Mouse (Mus musculus): ENCODE measurements around the gene Nfkbia.

Nfkbia gene

DNA sequence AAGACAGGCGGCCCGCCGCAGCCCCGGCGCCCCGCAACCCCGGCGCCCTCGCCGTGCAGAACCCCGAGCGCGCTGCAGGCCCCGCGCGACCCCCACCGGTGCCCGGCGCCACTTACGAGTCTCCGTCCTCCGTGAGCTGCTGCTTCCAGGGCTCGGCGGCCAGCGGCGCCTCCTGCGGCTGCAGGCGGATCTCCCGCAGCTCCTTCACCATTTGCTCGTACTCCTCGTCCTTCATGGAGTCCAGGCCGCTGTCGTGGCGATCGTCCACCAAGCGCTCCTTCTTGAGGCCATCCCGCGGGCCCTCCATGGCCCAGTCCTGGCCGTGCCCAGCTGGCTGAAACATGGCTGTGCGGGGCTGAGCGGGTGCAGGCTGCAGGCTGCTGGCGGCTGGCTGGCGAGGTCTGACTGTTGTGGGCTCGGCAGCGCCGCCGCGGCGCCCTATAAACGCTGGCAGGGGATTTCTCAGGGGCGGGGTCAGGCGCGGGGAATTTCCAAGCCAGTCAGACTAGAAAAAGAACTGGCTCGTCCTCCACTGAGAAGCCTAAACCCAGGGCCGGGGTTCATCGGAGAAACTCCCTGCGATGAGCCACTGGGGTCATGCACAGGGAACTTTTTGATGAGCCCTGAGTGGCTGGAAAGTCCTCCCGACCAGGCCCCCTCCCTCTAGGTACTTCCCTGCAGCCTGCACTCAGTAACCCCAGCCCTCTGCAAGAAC, at the start of gene Nfkbia:
Gene Nfkbia, minus strand, starts transcription at position 464 of the 715 bp plus-strand sequence.
- peak; percentile 90 to 91 for DNase-seq

DNA sequence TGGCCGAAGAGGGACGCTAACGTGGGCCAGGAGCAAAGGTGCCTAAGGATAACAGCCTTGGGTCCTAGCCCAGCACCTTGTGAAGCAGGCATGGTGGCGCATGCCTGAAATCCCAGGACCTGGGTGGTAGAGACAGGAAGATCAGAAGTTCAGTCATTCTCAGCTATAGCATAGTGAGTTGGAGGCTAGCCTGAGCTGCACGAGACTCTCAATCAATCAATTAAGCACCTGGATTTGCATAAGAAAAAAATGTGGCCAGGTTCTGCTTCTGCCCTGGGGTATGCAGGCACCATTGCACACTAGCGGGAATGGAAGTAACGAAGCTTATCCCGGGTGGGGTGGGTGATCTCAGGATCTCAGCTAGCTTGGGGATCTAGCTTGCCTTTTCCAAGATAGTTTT, 46.7 kb upstream of the Nfkbia start:
- DNase-seq = no peak

DNA sequence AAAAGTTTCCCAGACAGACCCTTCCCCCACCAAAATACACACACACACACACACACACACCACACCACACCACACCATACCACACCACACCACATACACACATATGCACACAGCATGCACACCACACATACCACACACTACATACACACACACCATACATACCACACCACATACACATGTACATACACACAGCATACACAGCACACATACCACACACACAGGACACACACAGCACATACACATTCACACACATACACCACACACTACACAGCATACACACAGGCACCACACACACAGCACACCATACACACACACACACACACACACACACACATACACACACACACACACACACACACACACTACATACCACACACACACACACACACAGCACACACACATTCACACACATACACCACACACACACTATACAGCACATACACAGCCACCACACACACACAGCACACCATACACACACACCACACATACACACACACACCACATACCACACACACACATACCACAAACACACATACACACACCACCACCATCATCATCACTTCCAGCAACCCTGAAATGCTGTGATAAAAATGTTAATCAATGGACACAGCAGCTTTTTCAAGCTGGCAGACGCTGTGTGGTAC, 46.0 kb upstream of the Nfkbia start:
- DNase-seq = no peak

DNA sequence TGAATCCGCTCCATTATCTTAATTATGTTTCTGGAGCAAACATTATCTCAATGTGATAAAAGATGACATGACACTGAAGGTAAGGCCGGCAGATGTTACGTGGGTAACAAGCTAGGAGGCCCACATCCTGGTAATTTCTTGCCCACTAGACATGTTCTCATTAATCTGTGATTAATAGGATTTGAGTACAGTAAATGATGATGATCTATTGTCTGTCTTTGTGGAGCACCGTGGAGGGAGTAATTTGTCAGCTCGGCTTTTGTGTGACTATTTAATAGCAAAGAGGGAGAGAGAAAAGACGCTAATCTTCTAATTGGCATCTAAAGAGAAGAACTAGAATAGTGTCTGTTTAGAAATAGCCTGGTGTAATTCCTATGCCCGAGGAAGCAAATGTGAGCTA, 45.3 kb upstream of the Nfkbia start:
- no peak for DNase-seq

DNA sequence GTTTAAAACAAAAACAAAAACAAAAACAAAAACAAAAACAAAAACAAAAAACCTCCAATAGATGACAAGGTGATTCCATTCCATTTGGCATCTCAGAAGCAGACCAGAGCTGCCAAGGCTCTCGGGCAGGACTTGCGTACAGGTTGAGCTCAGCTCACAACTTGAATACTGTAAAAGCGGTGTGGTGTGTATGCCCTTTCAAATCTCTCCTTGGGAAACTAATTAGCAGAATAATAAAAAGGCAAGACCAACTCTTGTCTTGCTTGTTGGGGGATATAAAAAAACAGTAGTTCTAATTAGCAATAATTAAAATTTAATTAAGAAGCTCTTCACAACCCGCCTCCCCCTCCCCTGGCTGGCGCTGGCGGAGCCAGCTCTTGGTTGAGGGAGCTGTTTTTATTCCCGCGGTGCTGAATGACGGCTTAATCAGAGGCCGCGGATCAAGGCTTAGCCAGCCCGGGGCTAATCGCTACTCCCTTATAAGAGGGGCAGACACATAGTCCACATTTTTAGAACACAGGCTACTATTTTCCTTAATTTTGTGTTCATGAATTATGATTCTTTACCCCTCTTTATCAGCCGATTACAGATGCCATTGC, 44.2 kb upstream of the Nfkbia start:
- peak; percentile 41 to 47 for DNase-seq

DNA sequence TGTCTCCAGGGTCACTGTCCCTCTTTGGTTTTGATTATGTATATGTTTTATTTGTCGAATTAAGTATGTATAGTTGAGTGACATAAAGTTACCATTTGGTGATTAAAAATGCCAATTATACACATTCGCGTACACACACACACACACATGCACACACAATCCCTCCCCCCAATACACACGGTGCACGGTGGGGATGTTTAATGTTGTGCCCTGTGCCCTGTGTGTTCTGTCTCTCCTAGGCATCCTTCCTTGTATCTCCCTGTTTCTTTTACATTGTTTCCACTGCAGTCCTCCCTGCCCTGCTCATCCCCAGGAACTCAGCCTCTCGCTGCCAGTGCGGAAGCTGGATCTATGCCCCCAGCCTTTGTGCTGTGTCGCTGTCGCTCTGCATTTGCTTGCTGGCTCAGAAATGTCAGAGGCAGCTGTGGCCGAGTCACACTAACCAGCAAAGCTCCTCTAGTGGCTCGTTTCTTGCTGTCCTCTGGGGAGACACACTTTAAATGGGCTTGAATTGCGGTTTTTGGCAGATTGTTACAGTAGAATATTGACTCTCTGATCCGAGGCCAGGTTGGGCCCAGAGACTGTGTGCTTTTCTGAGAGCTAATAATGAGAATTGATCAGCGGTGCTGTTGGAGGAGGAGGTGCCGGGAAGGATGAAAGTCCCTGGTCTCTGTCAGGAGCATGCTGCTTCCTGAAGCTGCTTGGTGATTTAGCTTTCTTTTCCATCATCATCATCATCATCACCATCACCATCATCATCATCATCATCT, 34.7 kb upstream of the Nfkbia start:
- DNase-seq = peak; percentile 51 to 60

DNA sequence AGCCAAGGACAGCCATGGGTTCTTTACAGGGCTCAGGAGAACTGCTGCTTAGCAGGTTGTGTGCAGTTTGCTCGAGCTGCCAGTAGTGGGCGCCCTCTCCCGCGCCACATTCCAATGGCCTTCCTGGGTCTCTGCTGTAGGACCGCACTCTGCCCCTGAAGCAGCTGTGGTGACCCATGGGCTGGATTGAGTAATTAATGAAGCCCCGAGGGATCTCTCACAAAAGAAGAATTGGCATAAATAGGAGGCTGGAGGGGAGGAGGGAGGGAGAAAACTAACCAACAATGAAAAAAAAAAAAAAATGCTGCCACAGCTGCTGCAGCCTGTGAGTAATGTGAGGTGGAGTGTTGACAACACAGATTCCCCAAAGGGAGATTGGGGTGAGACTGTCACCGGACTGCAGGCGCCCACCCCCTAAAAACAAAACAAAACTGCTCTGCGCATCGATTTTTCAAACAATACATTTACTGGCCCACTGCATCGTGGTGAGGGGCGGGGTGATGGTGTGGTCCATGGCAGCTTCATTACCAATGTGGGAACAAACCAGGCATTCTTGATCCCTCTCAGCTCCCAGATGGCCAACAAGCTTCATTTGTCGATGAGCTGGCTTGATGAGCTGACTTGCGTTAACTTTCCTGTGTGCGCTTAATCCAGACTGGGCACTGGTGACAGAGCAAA, 25.8 kb upstream of the Nfkbia start:
- DNase-seq = peak; percentile 76 to 79

DNA sequence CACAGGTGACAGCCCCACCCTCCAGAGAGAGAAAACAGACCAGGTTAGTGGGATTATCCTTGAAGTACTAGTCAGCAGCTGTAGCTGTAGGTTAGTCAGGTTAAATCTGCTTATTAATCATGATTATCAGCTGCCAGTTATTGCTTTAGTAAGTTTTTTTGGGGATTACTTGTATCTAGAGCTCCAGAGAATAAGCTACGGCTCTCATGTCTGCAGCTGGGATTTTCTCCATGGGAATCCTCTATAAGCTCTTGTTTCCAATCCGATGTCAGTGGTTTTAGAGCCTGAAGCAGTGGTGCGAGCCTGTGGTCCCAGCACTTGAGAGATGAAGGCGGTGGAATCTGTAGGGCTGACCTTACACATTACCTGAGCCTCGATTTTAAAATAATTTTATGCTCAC, 16.4 kb upstream of the Nfkbia start:
- no peak for DNase-seq

DNA sequence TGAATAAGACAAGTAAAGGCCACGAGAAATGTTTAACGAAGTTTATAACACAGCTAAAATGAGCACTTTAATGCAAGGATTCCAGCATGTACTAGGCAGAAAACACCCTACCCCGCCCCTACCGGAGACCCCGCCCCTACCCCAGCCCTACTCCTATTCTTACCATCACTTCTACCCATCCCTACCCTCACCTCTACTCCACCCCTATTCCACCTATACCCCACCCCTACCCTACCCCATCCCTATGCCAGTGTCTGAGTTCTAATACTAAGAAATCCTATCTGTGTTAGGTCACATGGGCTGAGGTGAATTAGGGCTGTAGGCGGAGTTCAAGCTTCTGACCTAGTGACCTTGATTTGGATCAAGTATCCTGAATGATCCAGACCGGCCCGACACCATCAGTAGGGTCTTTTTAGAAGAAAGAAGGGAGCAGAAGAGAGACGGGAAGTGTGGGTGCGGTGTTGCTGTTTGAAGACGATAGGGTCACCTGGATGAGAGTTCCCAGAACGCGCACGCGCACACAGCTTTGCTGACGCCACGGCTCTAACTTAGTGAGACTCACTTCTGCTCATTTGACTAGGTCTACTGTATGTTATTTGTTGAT, 15.0 kb upstream of the Nfkbia start:
- DNase-seq = no peak

DNA sequence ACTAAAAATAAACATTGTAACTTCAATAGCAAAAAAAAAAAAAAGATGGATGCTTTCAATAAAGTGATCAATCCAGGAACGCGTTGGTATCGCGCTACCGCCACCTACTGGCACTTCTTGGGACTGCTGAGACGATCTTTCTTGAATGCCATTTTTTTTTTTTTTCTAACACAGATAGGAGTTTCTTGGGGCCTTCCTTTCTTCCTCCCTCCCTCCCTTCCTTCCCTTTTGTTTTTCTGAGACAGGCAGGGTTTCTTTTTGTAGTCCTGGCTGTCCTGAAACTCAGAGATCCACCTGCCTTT, 13.5 kb upstream of the Nfkbia start:
- peak; percentile 73 to 86 for DNase-seq

DNA sequence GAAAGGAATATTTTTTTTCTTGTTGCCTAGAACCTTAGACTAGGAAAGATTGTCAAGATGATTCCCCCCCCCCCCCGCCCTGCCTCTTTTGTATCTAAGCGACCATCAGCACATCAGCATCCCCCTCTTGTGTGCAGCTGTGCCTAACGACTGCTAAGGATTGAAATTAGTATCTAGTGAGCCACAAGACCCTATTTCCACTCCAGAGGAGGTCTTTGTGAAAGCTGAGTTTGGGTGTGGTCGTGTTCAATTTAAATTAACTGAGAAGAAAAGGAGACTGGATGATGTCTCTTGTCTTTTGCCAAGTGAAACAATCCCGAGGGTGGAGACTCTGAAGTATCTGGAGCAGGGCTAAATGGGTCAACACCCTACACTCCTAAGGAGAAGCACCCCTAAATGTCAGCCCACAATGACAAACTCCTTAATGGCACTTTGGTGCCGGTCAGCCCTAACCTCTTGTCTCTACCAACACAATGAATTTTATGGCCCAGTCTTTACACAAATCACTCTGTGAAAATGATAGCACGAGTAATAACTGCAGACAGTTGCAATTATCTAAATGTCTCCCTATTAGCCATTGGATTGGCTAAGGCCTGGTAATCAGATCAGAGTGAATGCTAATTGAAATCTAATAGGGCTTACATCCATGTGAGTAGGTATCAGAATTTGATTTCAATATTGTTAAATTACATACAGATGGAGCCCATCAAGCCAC, 13.0 kb upstream of the Nfkbia start:
- no peak for DNase-seq

DNA sequence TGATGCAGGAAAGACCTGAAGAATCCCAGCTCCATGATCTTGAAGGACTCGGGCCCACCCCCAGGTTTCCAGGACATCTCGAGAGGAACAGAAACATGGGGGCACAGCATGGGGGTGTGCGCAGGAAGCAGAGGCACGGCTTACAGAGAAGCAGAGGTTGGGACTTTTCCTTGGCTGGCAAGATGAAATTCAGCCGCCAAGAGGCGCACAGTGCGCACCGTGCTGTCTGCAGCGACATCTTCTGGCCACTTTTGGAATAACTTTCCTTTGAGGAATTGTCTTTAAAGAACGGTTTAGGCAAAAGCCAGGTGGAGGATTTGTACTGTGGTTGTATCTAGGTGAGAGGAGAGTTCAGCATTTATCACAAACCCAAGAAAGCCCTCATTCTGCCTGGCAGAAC, 6.6 kb upstream of the Nfkbia start:
- DNase-seq = peak; percentile 92 to 93

DNA sequence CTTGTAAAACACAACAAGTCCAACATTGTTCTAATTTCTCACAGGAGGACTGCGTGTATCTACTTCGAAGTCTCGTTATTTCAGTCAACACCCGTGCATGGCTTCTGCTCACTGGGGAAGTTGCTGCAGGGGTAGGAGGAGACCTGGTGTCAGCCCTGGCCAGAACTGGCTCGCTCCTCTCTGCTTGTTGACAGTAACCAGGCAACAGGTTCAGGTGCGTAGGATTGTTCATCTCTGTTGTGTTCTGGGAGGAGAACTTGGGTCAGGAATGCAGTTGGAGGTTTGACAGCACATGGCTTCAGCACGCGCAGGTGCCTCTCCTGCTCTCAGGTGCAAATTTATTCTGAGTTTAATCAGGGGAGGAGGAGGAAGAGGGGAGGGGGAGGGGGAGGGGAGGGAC, 5.3 kb upstream of the Nfkbia start:
- no peak for DNase-seq

DNA sequence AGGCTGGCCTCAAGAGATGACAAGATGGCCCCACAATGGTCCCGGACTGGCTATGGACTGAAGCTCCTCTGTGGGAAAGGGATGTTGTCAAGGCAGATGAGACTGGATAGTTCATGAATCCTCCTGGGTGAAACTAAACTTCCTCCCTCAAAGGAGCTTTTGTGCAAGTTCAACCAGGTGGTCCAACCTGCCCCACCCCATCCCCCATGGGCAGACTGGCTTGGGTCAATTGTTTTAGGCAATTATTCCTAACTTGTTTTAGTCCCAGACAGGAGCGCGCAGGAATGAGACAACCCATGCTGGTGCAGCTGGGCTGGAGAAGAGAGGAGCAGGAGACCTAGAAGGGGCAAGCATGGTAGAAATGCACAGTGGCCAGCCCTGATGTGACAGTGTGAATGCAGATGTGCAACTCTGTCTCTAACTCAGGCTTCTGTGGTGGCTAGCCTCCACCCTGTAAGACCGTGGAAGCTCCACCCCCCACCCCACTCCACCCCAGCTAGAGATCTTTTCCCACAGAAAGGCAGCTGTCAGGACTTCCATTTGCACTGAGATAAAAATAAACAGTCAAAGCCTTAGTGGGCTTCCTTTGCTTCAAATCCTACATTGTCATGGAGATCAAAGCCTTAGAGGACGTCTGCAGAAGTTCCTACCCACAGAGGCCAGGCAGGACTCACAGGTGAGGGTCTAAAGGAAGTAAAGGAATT, 3.6 kb upstream of the Nfkbia start:
- DNase-seq = no peak

DNA sequence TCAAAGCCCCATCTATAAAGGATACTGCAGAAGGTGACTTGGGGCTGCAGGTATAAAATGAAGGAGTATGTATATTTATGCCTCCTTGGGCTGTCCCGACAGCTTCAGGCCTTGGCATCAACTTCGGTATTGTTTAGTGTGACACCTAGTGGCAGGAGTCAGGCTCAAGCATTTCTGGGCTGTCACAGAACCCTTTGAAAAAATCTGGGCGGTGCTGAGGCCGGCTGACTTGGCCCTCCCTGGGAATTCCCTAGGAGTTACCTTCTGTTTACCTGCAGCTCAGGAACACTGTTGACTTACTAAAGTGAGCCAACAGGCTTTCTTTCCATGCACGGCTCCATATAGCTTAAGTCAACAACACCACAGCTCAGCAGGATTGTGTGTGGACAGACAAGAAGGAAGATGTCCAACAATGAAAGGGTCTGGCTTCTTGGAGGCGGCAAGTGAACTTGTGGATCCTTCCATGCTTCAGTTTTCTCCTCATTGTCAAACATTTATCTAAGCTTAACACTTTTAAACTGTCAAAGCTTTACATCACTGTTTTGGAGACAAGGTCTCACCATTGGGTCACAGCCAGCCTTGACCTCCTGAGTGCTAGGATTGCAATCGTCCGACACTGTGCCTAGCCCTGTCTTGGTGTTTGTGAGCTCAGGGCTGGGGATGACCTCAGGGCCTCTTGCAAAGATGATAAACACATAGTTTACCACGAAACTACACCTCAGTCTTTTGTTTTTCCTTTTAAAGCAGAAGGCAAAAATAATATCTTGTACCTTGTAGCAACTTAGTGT, 2.9 kb upstream of the Nfkbia start:
- peak; percentile 81 to 86 for DNase-seq

DNA sequence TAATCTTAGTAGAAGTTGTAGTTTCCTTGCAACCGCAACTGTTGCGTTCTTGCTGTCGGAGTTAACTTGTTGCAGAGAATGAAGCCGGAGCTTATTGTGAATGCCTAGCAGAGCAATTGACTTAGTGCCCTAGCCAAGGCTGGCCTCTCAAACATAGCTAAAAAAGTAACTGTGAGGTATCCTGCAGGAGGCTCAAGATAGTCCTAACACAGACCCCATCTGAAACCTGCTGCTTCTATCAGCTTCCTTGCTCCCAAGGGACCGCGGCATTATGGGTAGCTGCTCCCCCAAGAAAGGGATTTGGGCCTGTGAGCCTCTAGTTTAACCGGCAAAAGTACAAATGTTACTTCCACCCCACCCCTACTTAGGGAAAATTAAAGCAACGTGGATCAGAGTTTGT, 934 bp upstream of the Nfkbia start:
- DNase-seq = no peak

DNA sequence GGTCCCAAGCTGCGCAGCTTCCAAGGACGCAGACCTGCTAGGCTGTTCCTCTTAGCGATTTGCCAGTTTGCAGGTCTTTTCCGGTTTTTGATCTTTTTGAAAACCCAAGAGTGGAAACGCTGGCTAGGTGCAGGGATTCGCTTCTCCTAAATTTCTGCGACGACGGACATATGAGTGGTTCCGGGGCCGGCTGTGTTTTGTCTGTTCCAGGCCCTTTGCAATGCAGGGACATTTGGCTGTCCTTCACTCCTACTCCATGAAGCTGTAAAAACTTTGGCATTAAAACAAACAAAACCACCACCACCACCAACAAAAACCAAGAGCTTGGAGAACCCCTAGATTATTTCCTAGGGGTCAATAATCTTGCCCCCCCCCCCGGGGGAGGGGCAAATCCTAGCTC, 494 bp upstream of the Nfkbia start:
- DNase-seq = no peak

DNA sequence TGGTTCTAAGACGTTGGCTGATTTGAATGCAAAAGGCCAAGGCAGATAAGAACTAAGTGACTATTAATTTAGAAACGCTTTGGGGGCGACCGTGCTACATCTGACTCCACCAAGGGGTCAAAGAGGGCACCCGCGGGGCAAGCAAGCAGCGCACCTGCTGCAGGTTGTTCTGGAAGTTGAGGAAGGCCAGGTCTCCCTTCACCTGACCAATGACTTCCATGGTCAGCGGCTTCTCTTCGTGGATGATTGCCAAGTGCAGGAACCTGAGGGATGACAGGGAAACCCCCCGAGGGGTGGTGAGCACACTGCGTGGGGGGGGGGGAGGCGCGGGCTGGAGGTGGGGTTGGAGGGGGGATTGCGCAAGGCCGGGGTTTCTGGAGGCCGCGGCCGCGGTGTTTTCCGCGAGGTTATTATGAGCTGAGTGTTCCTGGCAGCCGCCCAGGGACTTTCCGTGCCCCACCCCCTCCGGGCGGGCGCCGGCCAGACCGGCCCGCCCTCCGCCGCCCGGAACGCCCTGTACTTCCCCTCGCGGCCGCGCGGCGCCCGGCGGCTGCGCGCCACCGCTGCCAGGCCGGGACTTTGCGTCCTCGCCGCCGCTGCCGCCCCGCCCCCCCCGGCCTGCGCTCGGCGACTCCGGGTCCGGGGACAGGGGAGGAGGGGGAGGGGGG, 797 bp downstream of the Nfkbia start:
- DNase-seq = peak; percentile 95 to 96

DNA sequence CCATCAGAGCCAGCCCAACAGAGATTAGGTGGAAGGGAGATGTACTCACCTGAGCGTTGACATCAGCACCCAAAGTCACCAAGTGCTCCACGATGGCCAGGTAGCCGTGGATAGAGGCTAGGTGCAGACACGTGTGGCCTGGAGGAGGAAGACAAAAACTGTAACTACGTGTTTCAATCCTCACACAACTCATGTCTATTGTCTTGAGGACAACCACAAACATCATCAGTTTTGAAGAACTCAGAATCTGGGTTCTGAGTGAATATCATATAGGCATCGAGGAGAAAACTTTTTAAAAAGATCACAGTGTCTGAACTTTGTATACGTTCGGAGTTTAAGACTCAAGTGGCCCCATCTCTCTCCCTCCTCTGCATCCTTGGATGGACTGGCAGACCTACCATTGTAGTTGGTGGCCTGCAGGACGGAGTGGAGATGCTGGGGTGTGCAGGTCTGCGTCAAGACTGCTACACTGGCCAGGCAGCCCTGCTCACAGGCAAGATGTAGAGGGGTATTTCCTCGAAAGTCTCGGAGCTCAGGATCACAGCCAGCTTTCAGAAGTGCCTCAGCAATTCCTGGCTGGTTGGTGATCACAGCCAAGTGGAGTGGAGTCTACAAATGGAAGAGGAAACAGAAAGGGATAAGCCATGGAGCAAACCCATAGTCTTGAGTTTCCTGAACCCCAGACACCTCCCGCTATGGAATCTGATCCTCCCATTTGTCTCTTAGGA, 1.6 kb downstream of the Nfkbia start:
- DNase-seq = peak; percentile 28 to 35

Data from cerebellum, postnatal 14 days (tissue).